Mouse (Mus musculus) lung, postnatal 4 days (tissue): ENCODE measurements around the gene Insr.

Source experiments
- DNase-seq, 2 experiments: peaks; one replicate each; pipeline ENCODE4 v3.0.0; 2021

Gene Insr

DNA sequence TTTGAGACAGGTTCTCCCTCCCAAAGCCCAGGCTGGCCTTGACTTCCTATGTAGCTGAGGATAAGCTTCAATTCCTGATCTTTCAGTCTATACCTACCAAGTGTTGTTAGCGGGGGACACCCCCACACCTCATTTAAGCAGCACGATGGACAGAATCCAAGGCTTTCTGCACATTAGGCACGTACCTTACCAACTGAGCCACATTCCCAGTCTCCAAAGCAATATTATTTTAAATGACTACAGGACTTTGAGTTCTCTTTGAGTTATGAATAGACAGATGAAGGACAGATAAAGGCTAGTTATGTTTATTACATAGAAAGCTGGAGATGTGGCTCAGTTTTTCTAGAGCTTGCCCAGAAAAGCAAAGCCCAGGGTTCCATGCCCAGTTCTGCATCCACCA lies 5.6 kb downstream of the Insr start:
- DNase-seq: no peak

- DNase-seq: no peak
Observed at GRCm38 (mm10) chr8:3267449-3267761, 12.0 kb downstream of the Insr start.

DNA sequence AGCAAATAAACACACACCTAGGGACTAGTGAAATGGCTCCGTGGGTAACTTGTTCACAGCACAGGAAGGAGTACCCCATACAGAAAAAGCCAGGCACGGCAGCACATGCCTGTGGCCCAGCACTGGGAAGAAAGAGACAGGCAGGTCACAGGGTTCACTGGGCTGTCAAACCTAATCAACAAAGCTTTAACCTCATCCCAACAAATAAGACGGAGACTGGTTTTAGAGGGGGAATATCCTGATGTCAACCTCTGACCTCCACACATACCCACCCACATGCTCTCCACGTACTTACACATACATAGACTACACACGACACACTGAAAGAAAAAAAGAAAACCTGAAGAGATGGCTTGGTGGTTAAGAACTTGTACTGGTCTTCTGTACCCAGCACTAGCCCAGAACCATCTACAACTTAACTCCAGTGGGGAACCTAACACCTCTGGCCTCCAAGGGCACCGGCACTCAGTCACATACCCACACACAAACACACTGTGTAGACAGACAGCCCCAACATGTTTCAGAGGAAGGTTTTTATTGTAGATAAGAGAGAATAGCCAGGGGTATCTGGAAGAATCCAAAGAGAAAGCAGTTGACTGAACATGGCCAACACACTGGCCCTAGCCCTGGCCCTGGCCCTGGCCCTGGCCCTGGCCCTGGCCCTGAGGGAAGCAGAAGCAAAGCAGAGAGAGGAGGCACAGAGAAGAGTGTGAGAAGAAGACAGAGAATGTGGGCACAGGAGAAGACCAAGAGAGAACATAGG lies 12.6 kb downstream of the Insr start:
- DNase-seq: no peak

DNA sequence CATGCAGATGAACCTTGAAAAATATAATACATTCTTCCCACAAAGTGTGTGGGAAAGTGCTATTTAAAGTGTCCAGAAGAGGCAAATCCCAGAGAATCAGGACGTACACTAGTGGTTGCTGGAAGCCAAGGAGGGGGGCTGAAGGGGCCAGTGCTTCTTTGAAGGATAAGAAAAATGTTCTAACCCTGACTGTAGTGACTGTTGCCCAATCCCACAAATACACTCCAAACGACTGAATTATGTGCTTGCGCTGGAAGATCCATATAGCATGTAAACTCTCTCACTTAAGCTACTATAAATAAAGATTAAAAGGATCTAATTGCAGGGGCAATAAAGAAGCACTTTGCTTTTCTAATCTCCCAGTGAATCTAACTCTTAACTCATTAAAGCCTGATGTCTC lies 14.2 kb downstream of the Insr start:
- DNase-seq: no peak

- DNase-seq: no peak
Observed at GRCm38 (mm10) chr8:3262779-3263178, 16.6 kb downstream of the Insr start.

GRCm38 (mm10) chr8:3261101-3261500 lies 18.3 kb downstream of the Insr start:
- no peak for DNase-seq

DNA sequence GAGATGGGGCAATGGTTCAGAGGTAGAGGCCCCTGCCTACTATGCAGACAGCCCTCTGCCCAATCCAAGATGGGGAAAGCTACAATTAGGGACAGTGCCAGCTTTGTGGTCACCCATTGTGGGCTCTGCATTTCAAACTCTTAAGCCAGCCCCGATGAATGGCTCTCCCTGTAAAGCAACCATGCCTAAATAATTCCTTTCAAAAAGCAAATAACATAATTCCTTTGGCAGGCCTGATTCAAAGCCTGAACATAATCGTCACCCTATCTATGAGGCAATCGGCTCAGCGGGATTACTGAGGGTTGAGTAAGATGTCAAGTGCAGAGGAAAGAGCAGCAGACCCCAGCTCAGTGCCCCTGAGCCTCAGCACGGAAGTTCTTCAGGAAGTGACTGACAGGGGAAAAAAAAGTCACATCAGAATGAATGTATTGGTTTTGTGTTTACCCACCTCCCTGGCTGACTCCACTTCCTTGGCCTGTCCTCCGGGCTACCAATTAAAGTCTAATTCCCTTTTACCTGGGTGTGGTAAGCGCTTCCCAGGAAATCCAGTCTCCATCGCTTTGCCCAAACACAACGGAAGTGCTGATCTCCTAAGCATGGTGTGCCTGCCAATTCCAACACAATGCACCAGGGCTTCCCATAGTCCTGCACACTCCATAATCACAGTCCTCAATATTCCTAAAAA lies 19.1 kb downstream of the Insr start:
- DNase-seq: no peak

GRCm38 (mm10) chr8:3256147-3256940 lies 23.1 kb downstream of the Insr start:
- no peak for DNase-seq

- DNase-seq: no peak
Observed at GRCm38 (mm10) chr8:3255321-3255720, 24.1 kb downstream of the Insr start.

DNA sequence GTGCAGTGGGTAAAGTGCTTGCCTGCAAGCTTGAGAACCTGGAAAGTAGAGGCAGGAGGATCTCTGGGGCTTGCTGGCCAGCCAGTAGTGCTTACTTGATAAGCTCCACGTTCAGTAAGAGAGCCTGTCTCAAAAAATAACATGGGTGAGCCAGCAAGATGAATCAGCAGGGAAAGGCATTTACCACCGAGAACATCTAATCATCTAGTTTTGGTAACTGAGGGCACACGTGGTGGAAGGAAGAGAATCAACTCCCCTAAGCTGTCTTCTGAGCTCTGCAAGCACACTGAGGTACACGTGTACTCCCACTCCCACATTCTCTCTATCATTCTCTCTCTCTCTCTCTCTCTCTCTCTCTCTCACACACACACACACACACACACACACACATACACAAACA lies 26.2 kb downstream of the Insr start:
- no peak for DNase-seq

- DNase-seq: peak in 1 of 2 experiments; percentile 25
Observed at GRCm38 (mm10) chr8:3252665-3253064, 26.8 kb downstream of the Insr start.

- peak in 1 of 2 experiments; percentile 24 for DNase-seq
Observed at GRCm38 (mm10) chr8:3251101-3251500, 28.3 kb downstream of the Insr start.

GRCm38 (mm10) chr8:3249886-3250285 lies 29.5 kb downstream of the Insr start:
- no peak for DNase-seq

GRCm38 (mm10) chr8:3248704-3249103 lies 30.7 kb downstream of the Insr start:
- DNase-seq: no peak

GRCm38 (mm10) chr8:3247129-3247528 lies 32.3 kb downstream of the Insr start:
- no peak for DNase-seq

DNA sequence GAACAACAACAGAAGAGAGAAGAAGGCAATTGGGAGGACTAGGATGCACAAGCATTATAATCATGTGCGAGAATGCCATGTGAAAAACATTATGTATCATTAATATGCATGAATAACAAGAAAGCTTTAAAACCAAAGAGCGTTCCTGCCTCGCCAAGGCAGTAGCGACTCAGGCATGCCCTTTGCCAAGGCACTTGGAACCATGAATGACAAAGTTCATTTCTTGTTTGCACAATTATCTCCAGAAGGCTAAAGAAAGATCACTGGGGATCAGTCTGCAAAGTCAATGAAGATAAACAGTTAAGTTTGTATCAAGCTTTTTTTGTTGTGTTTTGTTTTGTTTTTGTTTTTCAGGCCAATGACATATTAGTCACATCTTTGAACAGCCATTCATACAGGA lies 36.2 kb downstream of the Insr start:
- DNase-seq: no peak

DNA sequence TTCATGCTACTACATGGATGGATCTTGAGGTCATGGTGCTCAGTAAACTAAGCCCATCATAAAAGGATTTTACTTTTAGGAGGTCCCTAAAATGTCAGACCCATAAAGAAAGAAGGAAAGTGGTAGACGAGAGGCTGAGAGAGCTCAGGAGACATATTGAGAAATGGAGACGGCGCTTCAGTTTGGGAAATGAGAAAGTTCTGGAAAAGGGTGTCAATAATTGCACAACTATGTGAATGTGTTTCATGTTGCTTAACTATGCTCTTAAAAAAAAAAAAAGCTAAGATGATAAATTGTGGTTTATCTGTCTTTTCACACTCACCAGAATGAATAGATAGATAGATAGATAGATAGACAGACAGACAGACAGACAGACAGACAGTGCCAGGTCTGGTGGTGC lies 38.7 kb downstream of the Insr start:
- DNase-seq: no peak

GRCm38 (mm10) chr8:3239641-3240040 lies 39.8 kb downstream of the Insr start:
- DNase-seq: no peak

DNA sequence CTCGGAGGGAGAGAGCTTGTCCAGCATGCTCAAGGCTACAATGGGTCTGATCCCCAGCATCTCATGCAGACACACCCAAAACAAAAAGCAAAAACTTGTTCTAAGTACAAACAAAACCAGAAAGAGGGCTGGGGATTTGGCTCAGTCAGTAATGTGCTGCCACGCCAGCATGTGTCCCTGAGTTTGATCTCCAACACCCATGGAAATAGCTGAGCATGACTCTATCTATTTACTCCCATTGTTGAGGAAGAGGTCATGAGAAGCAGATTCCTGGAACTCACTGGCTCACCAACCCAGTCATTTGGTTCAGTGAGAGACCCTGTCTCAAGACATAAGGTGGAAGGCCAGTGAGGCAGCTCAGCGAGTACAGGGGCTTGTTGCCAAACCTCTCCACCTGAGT lies 40.6 kb downstream of the Insr start:
- DNase-seq: no peak

DNA sequence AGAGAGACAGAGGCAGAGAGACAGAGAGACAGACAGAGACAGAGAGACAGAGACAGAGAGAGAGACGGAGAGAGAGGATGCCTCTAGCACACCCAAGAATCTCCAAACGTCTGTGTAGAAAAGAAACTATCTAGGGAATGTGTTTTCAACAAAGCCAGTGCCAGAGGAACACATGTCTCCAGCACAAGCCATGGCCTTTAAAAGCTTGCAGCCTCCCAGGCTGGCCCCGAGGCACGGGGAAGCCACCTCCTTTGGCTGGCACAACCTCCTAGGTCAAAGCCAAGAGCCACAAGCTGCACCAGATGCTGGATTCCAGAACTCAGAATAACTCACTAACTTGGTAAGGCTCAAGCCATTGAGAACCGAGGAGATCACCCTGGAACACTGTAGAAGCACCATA lies 42.1 kb downstream of the Insr start:
- DNase-seq: peak in 1 of 2 experiments; percentile 65

DNA sequence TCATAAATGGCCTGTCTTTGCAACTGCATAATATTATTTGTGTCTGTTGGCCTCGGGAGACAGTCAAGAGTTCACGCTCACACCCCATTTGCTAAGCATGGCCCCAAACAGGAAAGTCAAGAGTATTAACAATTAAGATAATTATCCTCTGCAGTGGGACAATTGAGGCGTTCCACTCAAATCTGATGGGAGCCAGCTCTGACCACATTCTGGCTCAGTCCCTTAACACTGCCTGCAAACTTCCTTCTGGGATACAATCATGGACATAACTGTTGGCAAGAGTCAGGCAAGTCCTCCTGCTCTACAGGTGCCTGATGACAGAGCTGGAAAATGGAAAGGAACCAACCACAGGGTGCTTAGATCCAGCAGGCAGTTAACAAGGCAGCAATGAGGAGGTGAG lies 43.1 kb downstream of the Insr start:
- peak in 1 of 2 experiments; percentile 42 for DNase-seq

- DNase-seq: no peak
Observed at GRCm38 (mm10) chr8:3234569-3234968, 44.8 kb downstream of the Insr start.

GRCm38 (mm10) chr8:3232601-3233000 lies 46.8 kb downstream of the Insr start:
- DNase-seq: no peak
